Mouse (Mus musculus): ENCODE results near the gene Timm22. TPM values are rescaled to one million over a fixed set of nuclear protein-coding genes. Genes with fewer than 3 reads are reported as not detected.
A peak's percentile ranks its signal among the peaks of the same experiment; 100 is the strongest.

The Timm22 gene
- polyA plus RNA-seq (2015; fragmentation: Nextera tagmentation; extraction: Ambion mirVana) = 95.9 and 105 TPM in 2 replicates

- under 1% methylated on average over 46 of the region's 46 CpGs for WGBS
- ATAC-seq = peak; percentile 96
Measured at GRCm38 (mm10) chr11:76406702-76407583, at the start of gene Timm22. Timm22 (plus strand) TSS chr11:76406952.

DNA sequence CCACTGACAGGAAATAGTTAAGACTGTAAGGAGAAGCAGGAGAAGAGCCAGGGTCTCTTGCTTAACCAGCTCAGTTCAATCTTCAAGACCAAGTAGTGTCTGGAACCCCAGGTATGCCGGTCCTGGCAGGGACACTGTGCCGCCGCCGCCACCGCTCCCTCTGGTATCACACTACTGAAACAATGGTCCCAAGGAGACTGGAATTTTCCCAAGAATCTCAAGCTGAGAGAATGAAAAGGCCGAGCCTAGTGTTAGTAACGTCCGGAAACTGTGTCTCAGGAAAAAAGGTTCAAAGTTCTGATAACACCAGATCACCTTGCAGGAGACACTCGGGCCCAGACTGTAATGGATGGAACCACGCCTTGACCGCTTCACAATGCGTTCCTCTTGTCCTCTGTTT lies 49.3 kb upstream of the Timm22 start:
- peaks cover 29% of the 10 kb centered on the region for H3K4me1 ChIP-seq (ENCODE audit: control insufficient read depth, insufficient read depth, low read length)
- 38% methylated on average over 12 of the region's 12 CpGs for WGBS
- H3K27me3 ChIP-seq (ENCODE audit: control insufficient read depth, insufficient read depth, low read depth, low read length) = no peaks in the 10 kb centered on the region

More at GRCm38 (mm10) chr11:76406702-76407583, at the start of gene Timm22:
- Histone ChIP-seq H3K27ac (ENCODE audit: low read length) (peak within 1 kb of the TSS; percentile 79), H3K9me3 (replicated peaks; ENCODE audit: control insufficient read depth, low read length, poor library complexity, severe bottlenecking) (no peaks in the 10 kb centered on the region), H3K4me3 (ENCODE audit: low read depth, low read length) (peak within 1 kb of the TSS; percentile 85), H3K27me3 (ENCODE audit: control insufficient read depth, insufficient read depth, low read depth, low read length) (no peaks in the 10 kb centered on the region), H3K4me2 (ENCODE audit: low read length) (peak within 1 kb of the TSS; percentile 81), H3K9ac (ENCODE audit: low read depth, low read length) (peak within 1 kb of the TSS; percentile 92), H3K4me1 (ENCODE audit: control insufficient read depth, insufficient read depth, low read length) (peaks cover 6% of the 10 kb centered on the region), H3K36me3 (ENCODE audit: control insufficient read depth, insufficient read depth, low read length) (0 out of 2 replicates have a peak, but pooled peaks cover 3% of the 10 kb centered on the region)

DNA sequence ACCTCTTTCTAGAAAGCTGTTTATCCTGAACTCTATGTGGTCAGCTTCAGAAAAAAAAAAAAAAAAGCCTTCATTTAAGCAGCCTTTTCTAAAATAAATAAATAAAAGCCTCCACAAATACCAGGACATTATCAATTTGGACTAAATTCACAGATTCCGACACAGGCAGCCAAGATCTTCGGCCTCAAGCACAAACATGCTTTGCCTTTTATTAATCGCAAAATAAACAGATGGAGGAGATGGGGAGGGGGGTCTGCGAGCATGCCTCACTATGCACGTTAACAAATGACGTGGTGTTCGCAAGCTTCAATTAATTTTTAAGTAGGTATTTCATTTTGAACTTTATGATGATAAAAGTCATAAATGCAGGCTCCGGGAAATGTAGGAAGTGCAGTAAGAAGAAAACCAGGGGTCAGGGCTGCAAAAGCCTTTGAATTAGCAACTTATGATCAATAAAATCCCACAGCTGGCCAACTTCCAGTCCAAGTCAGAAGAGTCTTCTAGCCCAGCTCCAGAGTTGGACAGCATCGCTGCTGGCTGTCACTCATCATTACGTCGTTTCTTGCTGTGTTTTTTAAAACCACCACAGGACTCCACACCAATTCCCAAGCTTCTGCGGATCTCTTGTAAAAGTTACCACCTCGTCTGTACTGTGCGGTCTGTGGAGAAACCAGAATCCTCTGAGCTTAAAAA lies 48.0 kb upstream of the Timm22 start:
- ATAC-seq = no peak
- 22% methylated on average over 14 of the region's 14 CpGs for WGBS
- no peaks in the 10 kb centered on the region for H3K27me3 ChIP-seq (ENCODE audit: control insufficient read depth, insufficient read depth, low read depth, low read length)
- H3K4me2 ChIP-seq (ENCODE audit: low read length) = no peak overlapping the region
- peaks cover 28% of the 10 kb centered on the region for H3K4me1 ChIP-seq (ENCODE audit: control insufficient read depth, insufficient read depth, low read length)
- no peak overlapping the region for H3K9ac ChIP-seq (ENCODE audit: low read depth, low read length)
- no peak overlapping the region for H3K4me3 ChIP-seq (ENCODE audit: low read depth, low read length)
- H3K36me3 ChIP-seq (ENCODE audit: control insufficient read depth, insufficient read depth, low read length) = no peaks in the 10 kb centered on the region
- no peaks in the 10 kb centered on the region for H3K9me3 ChIP-seq (replicated peaks; ENCODE audit: control insufficient read depth, low read length, poor library complexity, severe bottlenecking)
- H3K27ac ChIP-seq (ENCODE audit: low read length) = no peak overlapping the region

More for the DNA sequence above, 49.3 kb upstream of the Timm22 start:
- no peak overlapping the region for H3K4me3 ChIP-seq (ENCODE audit: low read depth, low read length)
- no peaks in the 10 kb centered on the region for H3K36me3 ChIP-seq (ENCODE audit: control insufficient read depth, insufficient read depth, low read length)
- H3K9me3 ChIP-seq (replicated peaks; ENCODE audit: control insufficient read depth, low read length, poor library complexity, severe bottlenecking) = no peaks in the 10 kb centered on the region
- ATAC-seq = no peak
- no peak overlapping the region for H3K4me2 ChIP-seq (ENCODE audit: low read length)
- no peak overlapping the region; the same call in 1 of the 2 replicates for H3K27ac ChIP-seq (ENCODE audit: low read length)
- no peak overlapping the region for H3K9ac ChIP-seq (ENCODE audit: low read depth, low read length)

- ATAC-seq = no peak
- H3K27me3 ChIP-seq (ENCODE audit: control insufficient read depth, insufficient read depth, low read depth, low read length) = no peaks in the 10 kb centered on the region
- no peaks in the 10 kb centered on the region for H3K9me3 ChIP-seq (replicated peaks; ENCODE audit: control insufficient read depth, low read length, poor library complexity, severe bottlenecking)
- H3K4me1 ChIP-seq (ENCODE audit: control insufficient read depth, insufficient read depth, low read length) = peaks cover 30% of the 10 kb centered on the region
- H3K9ac ChIP-seq (ENCODE audit: low read depth, low read length) = no peak overlapping the region
- H3K27ac ChIP-seq (ENCODE audit: low read length) = no peak overlapping the region
- no peak overlapping the region for H3K4me2 ChIP-seq (ENCODE audit: low read length)
- no peak overlapping the region for H3K4me3 ChIP-seq (ENCODE audit: low read depth, low read length)
- H3K36me3 ChIP-seq (ENCODE audit: control insufficient read depth, insufficient read depth, low read length) = no peaks in the 10 kb centered on the region
- 64% methylated on average over 6 of the region's 6 CpGs for WGBS
Measured at GRCm38 (mm10) chr11:76360255-76360654, 46.5 kb upstream of the Timm22 start.

- no peak for ATAC-seq
- no peak overlapping the region for H3K27ac ChIP-seq (ENCODE audit: low read length)
- H3K4me2 ChIP-seq (ENCODE audit: low read length) = no peak overlapping the region
- H3K4me3 ChIP-seq (ENCODE audit: low read depth, low read length) = no peak overlapping the region
- 79% methylated on average over 4 of the region's 4 CpGs for WGBS
- no peaks in the 10 kb centered on the region for H3K9me3 ChIP-seq (replicated peaks; ENCODE audit: control insufficient read depth, low read length, poor library complexity, severe bottlenecking)
- no peaks in the 10 kb centered on the region for H3K27me3 ChIP-seq (ENCODE audit: control insufficient read depth, insufficient read depth, low read depth, low read length)
- no peaks in the 10 kb centered on the region for H3K36me3 ChIP-seq (ENCODE audit: control insufficient read depth, insufficient read depth, low read length)
- H3K9ac ChIP-seq (ENCODE audit: low read depth, low read length) = no peak overlapping the region
- peaks cover 30% of the 10 kb centered on the region for H3K4me1 ChIP-seq (ENCODE audit: control insufficient read depth, insufficient read depth, low read length)
Measured at GRCm38 (mm10) chr11:76361422-76361821, 45.3 kb upstream of the Timm22 start.

DNA sequence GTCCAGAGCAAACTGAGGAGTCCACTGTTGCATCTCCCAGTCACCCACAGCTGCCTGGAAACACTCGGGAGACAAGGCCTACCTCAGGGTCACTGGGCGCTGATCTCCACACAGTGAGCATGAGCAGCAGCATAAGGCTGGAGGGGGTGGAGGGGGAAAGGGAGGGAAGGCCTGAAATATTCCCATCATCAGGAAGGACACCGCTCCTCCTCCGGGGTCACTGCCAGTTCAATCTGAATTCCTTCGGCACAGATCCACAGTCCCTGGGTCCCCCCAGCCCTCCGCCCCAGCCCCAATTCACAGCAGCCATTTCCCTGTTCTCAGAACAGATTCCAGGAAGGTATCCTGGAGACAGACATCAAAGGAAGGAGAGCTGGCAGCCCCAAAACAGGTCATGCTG lies 43.6 kb upstream of the Timm22 start:
- H3K27ac ChIP-seq (ENCODE audit: low read length) = 0 out of 2 replicates have a peak overlapping the region, but pooled peaks have one; percentile 2

DNA sequence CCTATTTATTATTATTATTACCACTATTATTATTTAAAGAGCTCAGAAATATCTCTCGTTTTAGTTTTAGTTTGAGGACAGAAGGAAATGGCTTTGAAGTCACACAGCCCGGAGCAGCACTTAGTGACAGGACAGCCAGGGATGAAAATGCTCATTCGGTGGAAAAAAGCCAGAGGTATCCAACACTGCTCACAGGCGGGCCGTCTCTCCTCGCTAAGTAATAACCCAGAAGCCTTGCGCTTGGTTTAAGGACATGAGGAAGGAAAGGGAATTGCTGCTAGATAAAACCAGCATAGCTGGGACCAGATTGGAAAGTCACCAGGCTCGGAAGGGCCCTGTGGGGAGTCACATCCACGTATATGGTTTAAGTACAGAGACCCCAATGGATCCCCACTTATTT lies 43.1 kb upstream of the Timm22 start:
- WGBS = 10% methylated on average over 9 of the region's 9 CpGs
- Histone ChIP-seq H3K36me3 (ENCODE audit: control insufficient read depth, insufficient read depth, low read length) (no peaks in the 10 kb centered on the region), H3K9ac (ENCODE audit: low read depth, low read length) (no peak overlapping the region), H3K27me3 (ENCODE audit: control insufficient read depth, insufficient read depth, low read depth, low read length) (no peaks in the 10 kb centered on the region), H3K4me2 (ENCODE audit: low read length) (no peak overlapping the region), H3K9me3 (replicated peaks; ENCODE audit: control insufficient read depth, low read length, poor library complexity, severe bottlenecking) (no peaks in the 10 kb centered on the region), H3K27ac (ENCODE audit: low read length) (peak overlapping the region; percentile 48), H3K4me3 (ENCODE audit: low read depth, low read length) (no peak overlapping the region), H3K4me1 (ENCODE audit: control insufficient read depth, insufficient read depth, low read length) (peaks cover 20% of the 10 kb centered on the region)
- no peak for ATAC-seq

More for the DNA sequence above, 43.6 kb upstream of the Timm22 start:
- Histone ChIP-seq H3K9me3 (replicated peaks; ENCODE audit: control insufficient read depth, low read length, poor library complexity, severe bottlenecking) (no peaks in the 10 kb centered on the region), H3K4me2 (ENCODE audit: low read length) (no peak overlapping the region), H3K27me3 (ENCODE audit: control insufficient read depth, insufficient read depth, low read depth, low read length) (no peaks in the 10 kb centered on the region), H3K4me1 (ENCODE audit: control insufficient read depth, insufficient read depth, low read length) (peaks cover 22% of the 10 kb centered on the region), H3K36me3 (ENCODE audit: control insufficient read depth, insufficient read depth, low read length) (no peaks in the 10 kb centered on the region), H3K4me3 (ENCODE audit: low read depth, low read length) (no peak overlapping the region), H3K9ac (ENCODE audit: low read depth, low read length) (no peak overlapping the region)
- WGBS = 11% methylated on average over 6 of the region's 6 CpGs
- peak; percentile 32; the same call in 1 of the 2 replicates for ATAC-seq

GRCm38 (mm10) chr11:76364038-76364437 lies 42.7 kb upstream of the Timm22 start:
- 67% methylated on average over 5 of the region's 5 CpGs for whole genome bisulfite sequencing
- Histone ChIP-seq H3K27ac (ENCODE audit: low read length) (peak overlapping the region; percentile 48), H3K4me3 (ENCODE audit: low read depth, low read length) (no peak overlapping the region)

GRCm38 (mm10) chr11:76366720-76367119 lies 40.0 kb upstream of the Timm22 start:
- Histone ChIP-seq H3K4me2 (ENCODE audit: low read length) (no peak overlapping the region), H3K36me3 (ENCODE audit: control insufficient read depth, insufficient read depth, low read length) (no peaks in the 10 kb centered on the region)

More at GRCm38 (mm10) chr11:76364038-76364437, 42.7 kb upstream of the Timm22 start:
- no peaks in the 10 kb centered on the region for H3K9me3 ChIP-seq (replicated peaks; ENCODE audit: control insufficient read depth, low read length, poor library complexity, severe bottlenecking)
- no peaks in the 10 kb centered on the region for H3K36me3 ChIP-seq (ENCODE audit: control insufficient read depth, insufficient read depth, low read length)
- H3K9ac ChIP-seq (ENCODE audit: low read depth, low read length) = no peak overlapping the region
- no peaks in the 10 kb centered on the region for H3K27me3 ChIP-seq (ENCODE audit: control insufficient read depth, insufficient read depth, low read depth, low read length)
- H3K4me1 ChIP-seq (ENCODE audit: control insufficient read depth, insufficient read depth, low read length) = peaks cover 16% of the 10 kb centered on the region
- no peak overlapping the region for H3K4me2 ChIP-seq (ENCODE audit: low read length)
- ATAC-seq = no peak

More at GRCm38 (mm10) chr11:76366720-76367119, 40.0 kb upstream of the Timm22 start:
- no peak for ATAC-seq
- Histone ChIP-seq H3K27ac (ENCODE audit: low read length) (no peak overlapping the region), H3K4me3 (ENCODE audit: low read depth, low read length) (no peak overlapping the region), H3K4me1 (ENCODE audit: control insufficient read depth, insufficient read depth, low read length) (peaks cover 12% of the 10 kb centered on the region), H3K9me3 (replicated peaks; ENCODE audit: control insufficient read depth, low read length, poor library complexity, severe bottlenecking) (no peaks in the 10 kb centered on the region), H3K27me3 (ENCODE audit: control insufficient read depth, insufficient read depth, low read depth, low read length) (no peaks in the 10 kb centered on the region), H3K9ac (ENCODE audit: low read depth, low read length) (no peak overlapping the region)
- 87% methylated on average over 15 of the region's 15 CpGs for WGBS
